Mouse (Mus musculus) heart, embryonic 15.5 days (tissue): Measurements from ENCODE around the gene Ninl. TPM values are rescaled to one million over a fixed set of nuclear protein-coding genes. Genes with fewer than 3 reads are reported as not detected.

Source experiments
- ATAC-seq: fragments of 200-750 bp; cut with Nextera tagmentation; replicated peaks from 2 replicates; pipeline ENCODE4 v1.8.0; 2017; ENCODE audit warnings: low read depth, moderate TSS enrichment; ENCODE audit not compliant: insufficient number of reproducible peaks, insufficient read depth, low FRiP score
- H3K27ac ChIP-seq: fragments of 300-500 bp; sonication (generic); 2 replicates; pipeline ENCODE4 v1.5.1; 2015; ENCODE audit warnings: mild to moderate bottlenecking, inconsistent platforms
- H3K27me3 ChIP-seq: fragments of 300-500 bp; sonication (generic); 2 replicates; pipeline ENCODE4 v1.6.1; 2015; ENCODE audit warnings: inconsistent platforms
- H3K36me3 ChIP-seq: fragments of 300-500 bp; sonication (generic); 2 replicates; pipeline ENCODE4 v1.6.1; 2015; ENCODE audit warnings: mild to moderate bottlenecking, inconsistent platforms
- H3K4me1 ChIP-seq: fragments of 300-500 bp; sonication (generic); replicated peaks from 2 replicates; pipeline ENCODE4 v1.6.1; 2015; ENCODE audit warnings: inconsistent platforms
- H3K4me2 ChIP-seq: fragments of 300-500 bp; sonication (generic); 2 replicates; pipeline ENCODE4 v1.6.1; 2015; ENCODE audit warnings: inconsistent platforms, mild to moderate bottlenecking, moderate library complexity
- H3K4me3 ChIP-seq: fragments of 300-500 bp; sonication (generic); 2 replicates; pipeline ENCODE4 v1.5.1; 2015; ENCODE audit warnings: mild to moderate bottlenecking, inconsistent platforms
- H3K9ac ChIP-seq: fragments of 300-500 bp; sonication (generic); 2 replicates; pipeline ENCODE4 v1.6.1; 2015; ENCODE audit warnings: mild to moderate bottlenecking, inconsistent platforms
- H3K9me3 ChIP-seq: fragments of 300-500 bp; sonication (generic); replicated peaks from 2 replicates; pipeline ENCODE4 v1.6.1; 2016; ENCODE audit warnings: inconsistent platforms
- WGBS: fragments of 180-500 bp; shearing (Covaris S2); methylation state at CpG from one replicate; pipeline ENCODE4 v1.1.7; 2015; ENCODE audit warnings: mixed read lengths; 5-methylcytosine and 5-hydroxymethylcytosine counted together
- polyA plus RNA-seq: library from polyadenylated mRNA; unstranded; fragments of >200 nt; fragmentation: Nextera tagmentation; extraction: Ambion mirVana; gene quantifications from 2 replicates; pipeline ENCODE4 v1.2.1, GENCODE M21; 2015

Ninl gene
- polyA plus RNA-seq, 1 experiment from 2014 or later = 2.8 TPM

DNA sequence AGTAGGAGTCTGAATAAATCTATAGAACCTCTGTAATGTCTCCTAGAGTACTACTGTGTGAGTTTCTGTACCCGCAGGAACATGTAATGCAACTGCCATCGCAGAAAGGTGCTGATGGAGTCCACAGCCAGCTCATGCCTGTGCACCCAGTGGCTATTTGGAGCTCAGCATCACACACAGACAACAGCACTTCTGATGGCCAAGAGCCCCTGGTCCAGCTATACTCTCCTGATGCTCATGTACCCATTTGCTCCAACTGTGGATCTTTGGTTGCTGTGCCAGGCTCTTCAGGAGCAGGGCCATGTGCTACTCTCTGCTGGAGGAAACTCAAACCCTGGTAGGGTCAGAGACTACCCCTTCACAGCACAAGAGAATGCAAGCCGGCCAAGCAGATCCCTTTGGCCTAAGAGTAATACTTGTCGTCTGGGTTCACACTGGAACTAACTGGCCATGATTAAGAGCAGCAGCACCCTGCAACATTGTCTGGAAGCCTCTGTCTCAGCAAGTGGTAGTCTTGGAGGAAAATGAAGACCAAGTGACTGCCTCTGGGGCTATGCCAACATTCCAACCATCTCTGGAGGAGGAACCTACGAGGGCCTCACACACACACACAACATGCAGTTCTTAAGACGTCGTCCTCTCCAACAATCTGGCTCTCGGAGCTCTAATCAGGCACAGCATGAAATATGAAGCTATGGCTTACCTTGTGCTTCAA lies 65.6 kb downstream of the Ninl start:
- H3K36me3 ChIP-seq = no peaks in the 10 kb centered on the region
- no peaks in the 10 kb centered on the region for H3K9me3 ChIP-seq
- 81% methylated on average over 8 of the region's 8 CpGs for WGBS

DNA sequence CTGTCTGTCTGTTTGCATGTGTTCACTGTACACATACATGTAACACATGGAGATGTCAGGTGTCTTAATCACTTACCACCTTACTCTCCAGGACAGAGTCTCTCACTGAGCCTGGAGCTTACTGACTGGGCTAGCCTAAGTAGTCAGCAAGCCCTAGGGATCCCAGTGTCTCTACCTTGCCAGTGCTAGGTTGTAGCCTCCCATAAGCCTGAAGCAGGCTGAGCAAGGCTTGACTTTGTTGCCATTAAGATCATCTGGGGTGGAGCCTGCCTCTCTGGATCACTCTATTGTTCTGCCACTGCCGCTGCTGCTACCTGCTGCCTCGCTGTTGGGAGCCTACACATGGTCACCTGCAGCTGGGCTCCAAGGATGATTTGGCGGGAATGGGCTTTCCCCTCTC lies 66.5 kb downstream of the Ninl start:
- no peaks in the 10 kb centered on the region for H3K4me1 ChIP-seq
- 97% methylated on average over 3 of the region's 3 CpGs for WGBS
- H3K36me3 ChIP-seq = no peaks in the 10 kb centered on the region
- no peak for ATAC-seq
- no peak overlapping the region for H3K4me3 ChIP-seq
- H3K27ac ChIP-seq = no peak overlapping the region
- H3K9me3 ChIP-seq = no peaks in the 10 kb centered on the region
- no peaks in the 10 kb centered on the region for H3K27me3 ChIP-seq
- no peak overlapping the region for H3K9ac ChIP-seq
- no peak overlapping the region for H3K4me2 ChIP-seq

More for the DNA sequence above, 65.6 kb downstream of the Ninl start:
- no peak overlapping the region for H3K4me3 ChIP-seq
- no peak overlapping the region for H3K9ac ChIP-seq
- H3K4me1 ChIP-seq = no peaks in the 10 kb centered on the region
- no peak overlapping the region for H3K4me2 ChIP-seq
- no peaks in the 10 kb centered on the region for H3K27me3 ChIP-seq
- ATAC-seq = no peak
- no peak overlapping the region for H3K27ac ChIP-seq

DNA sequence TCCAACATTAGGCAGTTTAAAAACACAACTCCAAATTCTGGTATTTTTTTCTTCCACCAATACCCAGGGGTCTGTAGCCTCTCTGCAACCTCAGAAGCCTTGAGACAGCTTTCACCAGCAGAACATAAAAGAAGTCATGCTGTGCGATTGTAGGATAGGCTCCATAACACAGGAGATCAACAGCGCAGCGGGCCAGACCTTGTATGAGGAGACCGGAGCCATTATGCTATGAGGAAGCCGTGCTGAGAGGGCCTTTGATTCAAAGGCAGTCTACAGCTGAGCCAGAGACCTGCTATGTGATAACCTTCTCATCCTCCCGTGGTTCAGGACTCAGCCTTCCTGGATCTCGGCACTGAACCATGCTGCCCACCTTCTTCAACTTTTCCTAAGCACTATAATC lies 67.3 kb downstream of the Ninl start:
- no peaks in the 10 kb centered on the region for H3K27me3 ChIP-seq
- H3K9me3 ChIP-seq = no peaks in the 10 kb centered on the region
- no peak overlapping the region for H3K9ac ChIP-seq
- 87% methylated on average over 7 of the region's 7 CpGs for WGBS
- H3K36me3 ChIP-seq = no peaks in the 10 kb centered on the region
- ATAC-seq = no peak
- no peak overlapping the region for H3K4me2 ChIP-seq
- H3K4me3 ChIP-seq = no peak overlapping the region
- H3K27ac ChIP-seq = no peak overlapping the region
- no peaks in the 10 kb centered on the region for H3K4me1 ChIP-seq

DNA sequence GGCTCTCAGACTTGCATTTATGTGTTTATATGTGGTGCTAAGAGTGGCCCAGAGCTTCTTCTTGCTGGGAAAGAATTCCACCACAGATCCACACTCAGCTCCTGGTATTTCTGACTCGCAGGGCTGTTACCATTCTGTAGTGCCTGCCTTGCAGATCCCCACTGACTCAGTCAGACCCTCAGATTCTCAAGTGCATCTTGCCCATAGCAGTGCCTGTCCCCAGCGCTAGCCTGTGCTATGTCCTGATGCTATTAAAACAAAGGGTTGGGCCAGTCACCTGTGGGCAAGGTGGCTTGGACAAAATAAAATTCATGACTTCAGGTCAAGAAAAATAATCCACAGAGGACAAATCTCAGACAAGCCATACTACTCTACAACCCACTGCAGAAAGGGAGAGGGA lies 70.0 kb downstream of the Ninl start:
- Histone ChIP-seq H3K9me3 (no peaks in the 10 kb centered on the region), H3K27me3 (no peaks in the 10 kb centered on the region), H3K9ac (no peak overlapping the region), H3K4me1 (no peaks in the 10 kb centered on the region), H3K4me2 (no peak overlapping the region), H3K36me3 (no peaks in the 10 kb centered on the region), H3K27ac (no peak overlapping the region), H3K4me3 (no peak overlapping the region)
- 79% methylated on average over 2 of the region's 2 CpGs for WGBS
- ATAC-seq = no peak

DNA sequence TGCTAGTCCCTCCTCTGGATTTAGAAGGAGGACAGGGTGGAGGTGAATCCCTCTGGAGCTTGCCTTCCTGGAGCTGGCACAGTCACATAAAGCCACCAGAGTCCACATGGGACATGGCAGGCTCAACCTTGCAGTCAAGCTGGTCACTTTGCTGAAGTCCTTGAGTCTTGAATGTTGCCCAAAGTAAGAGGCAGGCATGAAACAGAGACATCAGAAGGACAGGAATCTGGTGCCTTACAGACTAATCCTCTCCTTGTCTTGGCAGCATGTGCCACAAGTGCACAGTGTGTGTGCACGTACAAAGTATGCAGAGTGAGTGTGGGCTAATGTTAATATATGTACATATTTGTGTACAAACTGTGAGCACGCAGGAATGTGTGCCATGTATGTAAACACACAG lies 71.7 kb downstream of the Ninl start:
- H3K4me1 ChIP-seq = no peaks in the 10 kb centered on the region
- no peaks in the 10 kb centered on the region for H3K9me3 ChIP-seq
- H3K27ac ChIP-seq = no peak overlapping the region
- H3K4me3 ChIP-seq = no peak overlapping the region
- H3K4me2 ChIP-seq = no peak overlapping the region
- no peaks in the 10 kb centered on the region for H3K27me3 ChIP-seq
- H3K9ac ChIP-seq = no peak overlapping the region
- ATAC-seq = no peak
- 93% methylated on average over 2 of the region's 2 CpGs for WGBS
- no peaks in the 10 kb centered on the region for H3K36me3 ChIP-seq

DNA sequence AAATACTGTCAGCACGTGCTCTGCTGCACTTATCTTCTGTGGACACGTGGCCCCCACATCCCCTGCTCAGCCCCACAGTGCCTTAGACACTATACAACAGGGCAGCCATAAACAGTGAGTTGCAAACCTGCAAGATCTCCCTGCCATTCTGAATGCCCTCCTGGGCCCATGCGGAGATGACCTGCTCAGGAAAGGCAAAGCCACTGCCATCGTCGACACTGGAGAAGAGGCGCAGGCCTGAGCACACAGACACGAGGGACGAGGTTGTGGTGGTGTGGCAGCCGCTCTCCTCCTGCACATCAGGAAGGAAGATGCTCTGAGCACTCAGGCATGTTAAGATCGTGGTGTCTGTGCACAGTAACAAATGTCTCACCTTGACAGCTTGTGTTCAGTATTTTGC lies 73.2 kb downstream of the Ninl start:
- no peak for ATAC-seq
- H3K27ac ChIP-seq = no peak overlapping the region
- WGBS = 88% methylated on average over 10 of the region's 10 CpGs
- H3K4me3 ChIP-seq = no peak overlapping the region
- no peaks in the 10 kb centered on the region for H3K9me3 ChIP-seq
- no peaks in the 10 kb centered on the region for H3K4me1 ChIP-seq
- no peak overlapping the region for H3K4me2 ChIP-seq
- H3K9ac ChIP-seq = no peak overlapping the region
- H3K36me3 ChIP-seq = no peaks in the 10 kb centered on the region
- no peaks in the 10 kb centered on the region for H3K27me3 ChIP-seq

DNA sequence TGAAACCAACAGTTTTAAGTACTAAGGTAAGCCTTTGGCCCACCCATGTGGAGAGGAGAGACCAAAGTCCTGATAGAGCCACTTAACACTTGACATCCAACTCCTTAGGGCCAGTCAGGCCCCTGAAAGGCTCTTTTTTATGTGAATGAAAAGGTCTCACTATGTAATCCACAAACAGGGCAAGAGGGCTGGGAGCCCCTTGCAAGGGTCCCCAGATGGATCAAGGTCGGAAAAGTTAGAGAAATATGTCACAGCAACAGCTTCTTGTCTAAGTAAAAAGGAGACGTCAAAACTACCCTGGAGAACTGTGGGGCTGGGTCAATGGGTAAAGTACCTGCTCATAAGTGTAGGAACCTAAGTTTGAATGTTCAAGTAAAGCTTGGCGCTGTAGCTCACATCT lies 74.5 kb downstream of the Ninl start:
- H3K9me3 ChIP-seq = no peaks in the 10 kb centered on the region
- no peaks in the 10 kb centered on the region for H3K36me3 ChIP-seq
- H3K27ac ChIP-seq = no peak overlapping the region
- no peak overlapping the region for H3K4me3 ChIP-seq
- H3K9ac ChIP-seq = no peak overlapping the region
- no peaks in the 10 kb centered on the region for H3K4me1 ChIP-seq
- 87% methylated on average over 3 of the region's 3 CpGs for WGBS
- H3K27me3 ChIP-seq = no peaks in the 10 kb centered on the region
- ATAC-seq = no peak
- no peak overlapping the region for H3K4me2 ChIP-seq

DNA sequence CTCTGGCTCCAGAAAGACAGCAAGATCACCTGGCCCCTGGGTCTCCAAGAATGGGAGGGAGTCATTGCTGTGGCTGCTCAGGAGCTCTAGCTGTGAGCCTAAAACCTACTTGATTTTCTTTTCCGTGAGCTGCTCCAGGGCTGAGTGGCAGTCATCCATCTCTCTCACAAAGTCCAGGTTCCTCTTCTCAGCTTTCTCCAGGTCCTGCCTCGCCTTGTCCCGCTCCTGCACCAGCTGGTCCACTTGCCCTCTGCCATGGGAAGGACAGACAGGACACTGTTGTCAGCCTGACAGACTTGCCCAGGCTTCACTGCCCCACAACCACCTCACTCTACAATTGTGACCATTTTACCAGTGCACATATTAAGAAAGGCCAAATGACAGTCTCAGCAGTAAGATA lies 75.9 kb downstream of the Ninl start:
- H3K9me3 ChIP-seq = no peaks in the 10 kb centered on the region
- no peak overlapping the region for H3K27ac ChIP-seq
- ATAC-seq = no peak
- no peaks in the 10 kb centered on the region for H3K4me1 ChIP-seq
- H3K9ac ChIP-seq = no peak overlapping the region
- no peak overlapping the region for H3K4me3 ChIP-seq
- no peak overlapping the region for H3K4me2 ChIP-seq
- no peaks in the 10 kb centered on the region for H3K27me3 ChIP-seq
- 80% methylated on average over 3 of the region's 3 CpGs for WGBS
- H3K36me3 ChIP-seq = no peaks in the 10 kb centered on the region

DNA sequence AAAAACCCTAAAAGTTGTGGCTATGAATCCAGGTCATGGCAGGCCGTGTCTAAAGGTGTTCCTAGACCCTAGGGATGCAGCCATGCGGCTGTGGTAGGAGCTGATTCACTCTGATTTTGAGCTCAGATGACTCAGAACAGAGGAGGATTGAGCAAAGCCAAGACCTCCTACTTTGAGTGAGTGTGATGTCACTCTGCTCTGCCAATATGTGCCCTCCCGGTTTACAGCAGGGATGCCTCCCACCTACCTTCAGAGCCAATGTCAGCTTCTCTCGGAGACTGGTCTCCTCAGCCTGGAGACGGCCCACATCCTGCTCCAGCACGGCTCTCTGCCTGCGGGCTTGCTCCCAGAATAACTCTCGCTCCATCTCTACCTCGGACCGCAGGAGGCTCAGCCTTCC lies 79.7 kb downstream of the Ninl start:
- no peak overlapping the region for H3K4me2 ChIP-seq
- WGBS = 61% methylated on average over 10 of the region's 10 CpGs
- no peaks in the 10 kb centered on the region for H3K36me3 ChIP-seq
- H3K27ac ChIP-seq = no peak overlapping the region
- H3K9me3 ChIP-seq = no peaks in the 10 kb centered on the region
- ATAC-seq = no peak
- H3K4me1 ChIP-seq = no peaks in the 10 kb centered on the region
- H3K9ac ChIP-seq = no peak overlapping the region
- no peaks in the 10 kb centered on the region for H3K27me3 ChIP-seq
- no peak overlapping the region for H3K4me3 ChIP-seq

DNA sequence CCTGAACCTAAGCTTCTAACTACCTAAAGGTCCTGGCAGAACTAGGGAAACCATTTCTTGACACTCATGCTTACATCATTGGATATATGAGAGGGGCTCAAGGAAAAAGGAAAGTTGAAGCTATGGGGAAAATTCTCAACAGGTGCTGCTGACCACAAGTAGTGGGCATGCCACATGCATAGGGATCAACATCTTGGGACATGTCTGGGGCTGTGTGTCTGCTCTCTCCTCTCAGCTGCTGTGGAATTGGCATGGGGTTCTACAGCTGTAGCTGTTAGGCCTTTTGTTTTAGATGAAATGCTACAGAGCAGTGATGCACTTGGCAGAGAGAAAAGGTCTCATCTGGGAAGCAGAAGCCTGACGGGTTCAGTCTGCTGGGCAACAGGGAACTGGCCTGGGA lies 83.3 kb downstream of the Ninl start:
- H3K36me3 ChIP-seq = no peaks in the 10 kb centered on the region
- H3K27me3 ChIP-seq = no peaks in the 10 kb centered on the region
- H3K4me2 ChIP-seq = no peak overlapping the region
- no peaks in the 10 kb centered on the region for H3K4me1 ChIP-seq
- no peak overlapping the region for H3K27ac ChIP-seq
- H3K9me3 ChIP-seq = no peaks in the 10 kb centered on the region
- H3K9ac ChIP-seq = no peak overlapping the region
- WGBS = 55% methylated on average over 1 of the region's 1 CpGs
- no peak overlapping the region for H3K4me3 ChIP-seq
- ATAC-seq = no peak

DNA sequence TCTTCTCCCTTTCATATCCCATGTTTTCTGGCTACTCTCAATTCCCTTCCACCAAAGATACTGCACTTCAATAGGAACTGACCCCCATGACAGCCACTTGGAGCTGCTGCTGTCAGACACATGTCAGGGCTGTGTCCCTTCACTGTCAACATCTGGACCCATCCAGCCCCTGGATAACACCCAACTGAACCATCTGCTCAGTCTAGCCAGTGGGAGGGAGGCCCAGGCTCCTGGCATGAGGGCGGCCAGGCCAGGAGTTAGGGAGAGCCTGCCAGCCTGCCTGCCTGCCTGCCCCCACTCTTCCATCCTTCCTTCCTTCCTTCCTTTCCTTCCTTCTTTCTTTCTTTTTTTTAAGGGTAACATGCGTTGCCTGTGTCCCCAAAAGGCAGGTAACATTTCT lies 88.0 kb downstream of the Ninl start:
- Histone ChIP-seq H3K27ac (no peak overlapping the region), H3K4me3 (no peak overlapping the region), H3K9ac (no peak overlapping the region), H3K9me3 (no peaks in the 10 kb centered on the region), H3K4me2 (no peak overlapping the region), H3K4me1 (no peaks in the 10 kb centered on the region), H3K36me3 (no peaks in the 10 kb centered on the region), H3K27me3 (no peaks in the 10 kb centered on the region)
- ATAC-seq = no peak
- 81% methylated on average over 2 of the region's 2 CpGs for WGBS

DNA sequence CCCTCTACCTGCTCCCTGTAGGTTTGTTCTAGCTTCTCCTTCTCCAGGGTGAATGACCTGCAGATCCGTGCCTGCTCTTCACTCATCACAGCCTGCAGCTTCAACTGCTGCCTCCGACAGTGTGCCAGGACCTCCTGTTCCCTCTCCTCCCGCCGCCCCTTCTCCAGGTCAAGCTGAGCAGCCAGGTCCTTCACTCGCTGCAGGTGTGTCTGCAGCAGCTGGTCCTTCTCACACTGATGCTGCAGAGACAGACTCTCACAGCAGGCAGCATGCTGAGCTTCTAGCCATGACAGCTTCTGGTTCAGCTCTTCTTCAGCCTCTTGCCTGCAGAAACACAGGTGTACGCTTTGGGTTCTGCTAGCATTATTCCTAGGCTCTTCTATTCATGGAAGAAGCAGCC lies 89.1 kb downstream of the Ninl start:
- no peak for ATAC-seq
- Histone ChIP-seq H3K4me2 (no peak overlapping the region), H3K27me3 (no peaks in the 10 kb centered on the region), H3K36me3 (no peaks in the 10 kb centered on the region), H3K4me1 (no peaks in the 10 kb centered on the region), H3K27ac (no peak overlapping the region), H3K9me3 (no peaks in the 10 kb centered on the region), H3K4me3 (no peak overlapping the region), H3K9ac (no peak overlapping the region)
- 90% methylated on average over 6 of the region's 6 CpGs for WGBS
